Mouse (Mus musculus): ENCODE measurements around the gene Ctnnb1.
"Not testable (repeated sequence)": the region's sequence is repeated elsewhere in the genome, so short reads cannot be mapped to it uniquely, and the experiment has no call there.

Gene Ctnnb1

GRCm38 (mm10) chr9:120929081-120929480, at the start of gene Ctnnb1:
Gene Ctnnb1 (plus strand): TSS chr9:120929216.
- DNase-seq (ENCODE audit: low read depth, low spot score) = no peak

GRCm38 (mm10) chr9:120880286-120880685, 48.7 kb upstream of the Ctnnb1 start:
- no peak for DNase-seq (ENCODE audit: low read depth, low spot score)

- DNase-seq (ENCODE audit: low read depth, low spot score) = no peak
These were observed 47.9 kb upstream of the Ctnnb1 start for GRCm38 (mm10) chr9:120881121-120881520.

- DNase-seq (ENCODE audit: low read depth, low spot score) = no peak
These were observed 47.2 kb upstream of the Ctnnb1 start for GRCm38 (mm10) chr9:120881839-120882238.

GRCm38 (mm10) chr9:120884726-120885125, 44.3 kb upstream of the Ctnnb1 start:
- DNase-seq (ENCODE audit: low read depth, low spot score) = no peak

GRCm38 (mm10) chr9:120887631-120888030, 41.4 kb upstream of the Ctnnb1 start:
- no peak for DNase-seq (ENCODE audit: low read depth, low spot score)

- DNase-seq (ENCODE audit: low read depth, low spot score) = peak; percentile 45
These were observed 35.6 kb upstream of the Ctnnb1 start for GRCm38 (mm10) chr9:120893435-120893834.

GRCm38 (mm10) chr9:120893971-120894370, 35.0 kb upstream of the Ctnnb1 start:
- DNase-seq (ENCODE audit: low read depth, low spot score) = no peak

- DNase-seq (ENCODE audit: low read depth, low spot score) = no peak
These were observed 34.6 kb upstream of the Ctnnb1 start for GRCm38 (mm10) chr9:120894376-120894775.

GRCm38 (mm10) chr9:120896502-120896901, 32.5 kb upstream of the Ctnnb1 start:
- DNase-seq (ENCODE audit: low read depth, low spot score) = no peak

- no peak for DNase-seq (ENCODE audit: low read depth, low spot score)
These were observed 31.7 kb upstream of the Ctnnb1 start for GRCm38 (mm10) chr9:120897269-120897668.

GRCm38 (mm10) chr9:120899833-120900232, 29.2 kb upstream of the Ctnnb1 start:
- DNase-seq (ENCODE audit: low read depth, low spot score) = no peak

- no peak for DNase-seq (ENCODE audit: low read depth, low spot score)
These were observed 28.4 kb upstream of the Ctnnb1 start for GRCm38 (mm10) chr9:120900338-120901274.

- no peak for DNase-seq (ENCODE audit: low read depth, low spot score)
These were observed 26.5 kb upstream of the Ctnnb1 start for GRCm38 (mm10) chr9:120902562-120902961.

GRCm38 (mm10) chr9:120908461-120908860, 20.6 kb upstream of the Ctnnb1 start:
- no peak for DNase-seq (ENCODE audit: low read depth, low spot score)

- no peak for DNase-seq (ENCODE audit: low read depth, low spot score)
These were observed 15.9 kb upstream of the Ctnnb1 start for GRCm38 (mm10) chr9:120913152-120913551.

- no peak for DNase-seq (ENCODE audit: low read depth, low spot score)
These were observed 14.6 kb upstream of the Ctnnb1 start for GRCm38 (mm10) chr9:120914429-120914828.

GRCm38 (mm10) chr9:120914877-120915459, 14.0 kb upstream of the Ctnnb1 start:
- DNase-seq (ENCODE audit: low read depth, low spot score) = peak; percentile 50

- not testable (repeated sequence) for DNase-seq (ENCODE audit: low read depth, low spot score)
These were observed 11.4 kb upstream of the Ctnnb1 start for GRCm38 (mm10) chr9:120917619-120918018.

- no peak for DNase-seq (ENCODE audit: low read depth, low spot score)
These were observed 10.8 kb upstream of the Ctnnb1 start for GRCm38 (mm10) chr9:120918211-120918610.

- no peak for DNase-seq (ENCODE audit: low read depth, low spot score)
These were observed 10.4 kb upstream of the Ctnnb1 start for GRCm38 (mm10) chr9:120918642-120919041.

- peak; percentile 55 for DNase-seq (ENCODE audit: low read depth, low spot score)
These were observed 9.9 kb upstream of the Ctnnb1 start for GRCm38 (mm10) chr9:120919130-120919529.

- DNase-seq (ENCODE audit: low read depth, low spot score) = no peak
These were observed 2.9 kb upstream of the Ctnnb1 start for GRCm38 (mm10) chr9:120926126-120926525.

Data from WW6 (cell line).